Mouse (Mus musculus): Measurements from ENCODE around the gene Lnx2.

DNA sequence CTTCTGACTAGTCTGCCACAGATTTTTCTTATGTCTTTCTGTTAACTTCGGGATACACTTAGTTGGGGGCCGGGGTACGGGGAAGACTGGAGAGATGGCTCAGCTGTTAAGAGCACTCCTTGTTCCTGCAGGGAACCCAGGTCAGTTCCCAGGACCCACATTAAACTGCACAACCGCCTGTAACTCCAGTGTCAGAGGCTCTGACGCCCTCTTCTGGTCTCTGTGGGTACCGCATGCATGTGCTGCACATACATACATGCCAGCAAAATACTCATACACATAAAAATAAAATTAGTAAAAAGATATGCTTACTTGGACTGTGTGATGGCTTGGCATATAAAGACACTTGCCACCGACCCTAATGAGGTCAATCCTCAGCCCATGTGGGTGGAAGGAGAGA is 79.6 kb downstream of the Lnx2 start:
- 0 out of 2 replicates have a peak, but pooled peaks have one; percentile 9 for TF ChIP-seq CTCF (IDR thresholded peaks at IDR 0.05; ENCODE audit: extremely low read depth, insufficient read length, insufficient replicate concordance, low read depth, low read length)
- no peak for TF ChIP-seq POLR2A (IDR thresholded peaks at IDR 0.05; ENCODE audit: low read depth, low read length)
